Mouse (Mus musculus) layer of hippocampus, postnatal 10 days (tissue): Measurements from ENCODE around the gene Snapc5. TPM values are rescaled to one million over a fixed set of nuclear protein-coding genes. Genes with fewer than 3 reads are reported as not detected.

ENCODE experiments used
- microRNA-seq, 2 experiments: library from miRNA; unstranded; fragments of <30 nt; microRNA quantifications; one replicate each; pipeline ENCODE4 v1.2.0; 2021
- total RNA-seq, 2 experiments: library from RNA; stranded (reverse); gene quantifications; 2 replicates each; pipeline ENCODE4 v1.2.3; 2021

Snapc5 gene
- total RNA-seq, 2 experiments from 2014 or later: 17.1 to 18.5 TPM

Small RNAs within 50 kb of the gene (microRNA-seq; reads per million reads assigned to microRNA genes)
- gene Gm24106: 0 reads per million in 2 experiments

Other genes starting within 250 kb of the Snapc5 start
- gene Smad6, start 157.2 kb upstream of the Snapc5 start, total RNA-seq: 1 to 10 TPM; 1.7 to 3.7 TPM
- gene Lctl, start 62.1 kb upstream of the Snapc5 start, total RNA-seq: not detected
- 1 to 10 TPM; 5.1 to 9.8 TPM for gene Zwilch, start 6.2 kb upstream of the Snapc5 start, total RNA-seq
- 100 to 1,000 TPM; 612 to 638 TPM for gene Rpl4, start 5.9 kb upstream of the Snapc5 start, total RNA-seq
- 1 to 10 TPM; 4.0 to 5.8 TPM for gene Uchl4, start 55.9 kb downstream of the Snapc5 start, total RNA-seq
- 100 to 1,000 TPM; 126 to 129 TPM for gene Map2k1, start 74.4 kb downstream of the Snapc5 start, total RNA-seq
- 10 to 100 TPM; 19.6 to 22.3 TPM for gene Tipin, start 102.3 kb downstream of the Snapc5 start, total RNA-seq
- 10 to 100 TPM; 23.9 to 24.2 TPM for gene Dis3l, start 162.0 kb downstream of the Snapc5 start, total RNA-seq
- 10 to 100 TPM; 15.9 to 17.9 TPM for gene Megf11, start 206.4 kb downstream of the Snapc5 start, total RNA-seq